Mouse (Mus musculus): ENCODE data around the gene Nr2f6.

- TF ChIP-seq EP300 (IDR thresholded peaks at IDR 0.05; ENCODE audit: low read length) (no peak), CTCF (conservative IDR thresholded peaks at IDR 0.05 in 1 of 2, IDR thresholded peaks at IDR 0.05 in 1 of 2; ENCODE audit: low read depth in 2 of 2, low read length in 2 of 2) (no peak), ZMIZ1 (IDR thresholded peaks at IDR 0.05; ENCODE audit: low read depth, low read length) (no peak), E2F4 (IDR thresholded peaks at IDR 0.05; ENCODE audit: insufficient replicate concordance, low read depth, low read length) (no peak), ETS1 (conservative IDR thresholded peaks at IDR 0.05; ENCODE audit: low read depth, low read length) (no peak), POLR2AphosphoS2 (IDR thresholded peaks at IDR 0.05; ENCODE audit: low read depth, low read length) (no peak), PAX5 (IDR thresholded peaks at IDR 0.05; ENCODE audit: low read length) (no peak), POLR2A (IDR thresholded peaks at IDR 0.05; ENCODE audit: low read depth, low read length) (no peak), ZKSCAN1 (IDR thresholded peaks at IDR 0.05; ENCODE audit: borderline replicate concordance, low read depth, low read length) (no peak)
Observed at GRCm38 (mm10) chr8:71397701-71398100, 15.9 kb upstream of the Nr2f6 start.
